Mouse (Mus musculus): Measurements from ENCODE around the gene Yipf2. TPM values are rescaled to one million over a fixed set of nuclear protein-coding genes. Genes with fewer than 3 reads are reported as not detected.
A peak's percentile ranks its signal among the peaks of the same experiment; 100 is the strongest.
"Not testable (repeated sequence)": the region's sequence is repeated elsewhere in the genome, so short reads cannot be mapped to it uniquely, and the experiment has no call there.

Yipf2 gene
- polyA plus RNA-seq, 1 experiment from 2014 or later: 20.3 TPM

DNA sequence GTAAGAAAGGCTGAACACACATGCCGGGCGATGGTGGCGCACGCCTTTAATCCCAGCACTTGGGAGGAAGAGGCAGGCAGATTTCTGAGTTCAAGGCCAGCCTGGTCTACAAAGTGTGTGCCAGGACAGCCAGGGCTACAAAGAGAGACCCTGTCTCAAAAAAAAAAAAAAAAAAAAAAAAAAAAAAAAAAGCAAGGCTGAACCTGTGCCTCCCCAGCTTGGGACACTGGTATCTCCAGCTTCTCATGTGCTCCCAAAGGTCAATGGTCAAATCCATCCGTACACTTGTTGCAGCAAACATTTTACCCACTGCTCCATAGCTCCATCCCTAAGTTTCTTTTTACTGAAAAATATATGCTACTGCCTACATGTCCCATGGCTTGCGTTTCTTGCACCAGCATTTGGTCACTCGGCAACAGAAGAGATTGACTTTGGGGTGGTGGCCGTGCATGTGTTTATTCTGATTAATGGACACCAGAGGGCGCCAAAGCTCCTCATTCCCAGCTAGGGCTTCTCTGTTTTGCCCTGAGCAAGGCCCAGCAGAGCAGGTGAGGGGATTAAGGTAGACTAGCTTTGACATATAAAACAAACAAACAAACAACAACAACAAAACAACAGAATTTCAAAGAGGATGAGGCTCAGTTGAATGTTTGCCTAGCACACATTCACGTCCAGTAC, 9.2 kb upstream of the Yipf2 start:
- Histone ChIP-seq H3K4me1 (ENCODE audit: control insufficient read depth, insufficient read depth, low read length) (no peaks in the 10 kb centered on the region), H3K4me2 (ENCODE audit: low read depth, low read length) (no peak overlapping the region), H3K4me3 (ENCODE audit: low read depth, low read length) (no peak overlapping the region), H3K36me3 (ENCODE audit: control insufficient read depth, insufficient read depth, low read length) (no peaks in the 10 kb centered on the region; the same call in 1 of the 2 replicates), H3K9ac (replicated peaks; ENCODE audit: low read depth, low read length) (no peak overlapping the region), H3K27me3 (ENCODE audit: control insufficient read depth, insufficient read depth, low read length) (no peaks in the 10 kb centered on the region), H3K9me3 (ENCODE audit: control insufficient read depth, low read length) (no peaks in the 10 kb centered on the region), H3K27ac (ENCODE audit: low read depth, low read length) (no peak overlapping the region)
- WGBS: 50% methylated on average over 10 of the region's 10 CpGs
- ATAC-seq (ENCODE audit: low read depth): peak; percentile 74

DNA sequence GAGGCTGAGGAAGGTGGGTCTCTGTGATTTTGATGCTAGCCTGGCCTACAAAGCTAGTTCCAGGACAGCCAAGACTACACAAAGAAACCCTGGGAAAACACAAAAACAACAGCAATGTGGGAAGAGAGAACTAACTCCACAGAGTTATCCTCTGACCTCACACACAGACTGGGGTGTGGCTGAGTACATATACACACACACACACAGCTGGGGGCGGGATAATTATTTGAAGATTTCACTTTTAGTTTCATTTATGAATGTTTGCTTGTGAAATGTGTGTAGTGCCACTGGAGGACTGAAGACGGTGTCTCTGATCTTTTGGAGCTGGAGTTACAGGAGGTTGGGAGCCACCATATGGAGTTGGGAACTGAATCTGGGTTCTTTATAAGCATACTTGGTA, 8.4 kb upstream of the Yipf2 start:
- Histone ChIP-seq H3K36me3 (ENCODE audit: control insufficient read depth, insufficient read depth, low read length) (no peaks in the 10 kb centered on the region; the same call in none of the 2 replicates), H3K9me3 (ENCODE audit: control insufficient read depth, low read length) (no peaks in the 10 kb centered on the region), H3K4me2 (ENCODE audit: low read depth, low read length) (no peak overlapping the region), H3K4me1 (ENCODE audit: control insufficient read depth, insufficient read depth, low read length) (no peaks in the 10 kb centered on the region), H3K9ac (replicated peaks; ENCODE audit: low read depth, low read length) (no peak overlapping the region), H3K27me3 (ENCODE audit: control insufficient read depth, insufficient read depth, low read length) (no peaks in the 10 kb centered on the region), H3K27ac (ENCODE audit: low read depth, low read length) (no peak overlapping the region), H3K4me3 (ENCODE audit: low read depth, low read length) (no peak overlapping the region)
- no peak for ATAC-seq (ENCODE audit: low read depth)
- 94% methylated on average over 2 of the region's 2 CpGs for WGBS

DNA sequence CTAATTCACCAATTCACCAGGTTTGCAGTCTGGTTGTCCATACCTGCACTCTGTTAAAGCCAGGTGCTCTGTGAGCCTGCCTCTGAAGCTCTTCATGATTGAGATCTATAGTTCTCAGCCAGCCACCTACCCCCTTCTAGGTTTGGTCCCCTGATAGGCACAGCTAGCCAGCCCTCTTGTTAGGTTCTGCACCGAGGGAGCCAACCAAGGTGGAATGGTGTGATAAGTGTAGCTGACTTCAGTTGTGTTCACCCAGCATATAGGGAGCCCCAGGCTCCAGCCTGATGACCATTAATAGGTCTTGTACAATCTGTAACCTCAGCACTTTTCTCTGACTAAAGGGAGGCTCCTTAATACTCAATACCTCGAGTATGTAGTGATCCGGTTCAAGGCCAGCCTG, 7.6 kb upstream of the Yipf2 start:
- H3K27me3 ChIP-seq (ENCODE audit: control insufficient read depth, insufficient read depth, low read length): no peaks in the 10 kb centered on the region
- H3K9ac ChIP-seq (replicated peaks; ENCODE audit: low read depth, low read length): no peak overlapping the region
- H3K4me3 ChIP-seq (ENCODE audit: low read depth, low read length): no peak overlapping the region
- no peaks in the 10 kb centered on the region; the same call in 1 of the 2 replicates for H3K4me1 ChIP-seq (ENCODE audit: control insufficient read depth, insufficient read depth, low read length)
- no peak overlapping the region for H3K4me2 ChIP-seq (ENCODE audit: low read depth, low read length)
- no peaks in the 10 kb centered on the region for H3K9me3 ChIP-seq (ENCODE audit: control insufficient read depth, low read length)
- H3K36me3 ChIP-seq (ENCODE audit: control insufficient read depth, insufficient read depth, low read length): no peaks in the 10 kb centered on the region; the same call in none of the 2 replicates
- ATAC-seq (ENCODE audit: low read depth): no peak
- WGBS: 80% methylated on average over 3 of the region's 3 CpGs
- H3K27ac ChIP-seq (ENCODE audit: low read depth, low read length): no peak overlapping the region

DNA sequence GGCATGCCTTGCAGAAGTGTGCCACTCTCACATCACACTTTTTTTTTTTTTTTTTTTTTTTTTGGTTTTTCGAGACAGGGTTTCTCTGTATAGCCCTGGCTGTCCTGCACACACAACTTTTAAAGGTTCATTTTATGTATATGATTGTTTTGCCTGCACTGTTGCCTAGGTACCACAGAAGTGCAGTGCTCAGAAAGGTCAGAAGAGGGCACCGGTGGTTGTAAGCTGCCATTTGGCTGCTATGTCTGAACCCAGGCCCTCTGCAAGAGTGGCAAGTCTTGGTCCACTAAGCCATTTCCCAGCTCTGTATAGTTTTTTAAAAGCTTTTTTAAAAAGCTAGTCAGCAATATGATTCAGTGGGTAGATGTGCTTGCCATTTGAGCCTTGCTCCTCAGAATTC, 5.6 kb upstream of the Yipf2 start:
- peaks cover 15% of the 10 kb centered on the region for H3K4me1 ChIP-seq (ENCODE audit: control insufficient read depth, insufficient read depth, low read length)
- no peak overlapping the region for H3K27ac ChIP-seq (ENCODE audit: low read depth, low read length)
- H3K9me3 ChIP-seq (ENCODE audit: control insufficient read depth, low read length): no peaks in the 10 kb centered on the region
- H3K36me3 ChIP-seq (ENCODE audit: control insufficient read depth, insufficient read depth, low read length): peaks cover 4% of the 10 kb centered on the region
- peaks cover under 1% of the 10 kb centered on the region; the same call in 1 of the 2 replicates for H3K27me3 ChIP-seq (ENCODE audit: control insufficient read depth, insufficient read depth, low read length)
- no peak overlapping the region for H3K9ac ChIP-seq (replicated peaks; ENCODE audit: low read depth, low read length)
- H3K4me3 ChIP-seq (ENCODE audit: low read depth, low read length): no peak overlapping the region
- ATAC-seq (ENCODE audit: low read depth): no peak
- WGBS: 33% methylated on average over 2 of the region's 2 CpGs
- no peak overlapping the region for H3K4me2 ChIP-seq (ENCODE audit: low read depth, low read length)

DNA sequence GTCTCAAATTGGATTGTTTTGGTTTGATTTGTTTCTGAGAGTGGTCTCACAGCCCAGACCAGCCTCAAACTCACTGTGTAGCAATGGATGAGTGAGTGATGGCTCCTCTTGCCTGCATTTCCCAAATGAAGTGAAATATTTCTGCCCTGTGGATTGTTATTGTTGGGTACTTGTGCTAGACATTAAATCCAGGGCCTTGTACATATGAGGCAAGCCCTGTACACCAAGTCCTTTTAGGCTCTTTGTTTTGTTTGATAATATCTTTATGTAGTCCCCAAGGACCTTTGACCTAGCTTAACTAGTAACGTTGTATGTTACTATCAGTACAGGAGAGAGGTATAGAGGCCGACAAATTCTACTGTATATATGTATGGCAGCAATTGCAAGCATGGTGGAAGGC, 2.2 kb upstream of the Yipf2 start:
- 93% methylated on average over 2 of the region's 2 CpGs for WGBS
- H3K4me2 ChIP-seq (ENCODE audit: low read depth, low read length): peak overlapping the region; percentile 15; the same call in 1 of the 2 replicates
- H3K27me3 ChIP-seq (ENCODE audit: control insufficient read depth, insufficient read depth, low read length): peaks cover 3% of the 10 kb centered on the region; the same call in 1 of the 2 replicates
- H3K4me1 ChIP-seq (ENCODE audit: control insufficient read depth, insufficient read depth, low read length): peaks cover 23% of the 10 kb centered on the region
- H3K27ac ChIP-seq (ENCODE audit: low read depth, low read length): no peak overlapping the region
- H3K9ac ChIP-seq (replicated peaks; ENCODE audit: low read depth, low read length): no peak overlapping the region
- no peaks in the 10 kb centered on the region for H3K9me3 ChIP-seq (ENCODE audit: control insufficient read depth, low read length)
- H3K4me3 ChIP-seq (ENCODE audit: low read depth, low read length): no peak overlapping the region
- ATAC-seq (ENCODE audit: low read depth): no peak
- peaks cover 16% of the 10 kb centered on the region for H3K36me3 ChIP-seq (ENCODE audit: control insufficient read depth, insufficient read depth, low read length)

DNA sequence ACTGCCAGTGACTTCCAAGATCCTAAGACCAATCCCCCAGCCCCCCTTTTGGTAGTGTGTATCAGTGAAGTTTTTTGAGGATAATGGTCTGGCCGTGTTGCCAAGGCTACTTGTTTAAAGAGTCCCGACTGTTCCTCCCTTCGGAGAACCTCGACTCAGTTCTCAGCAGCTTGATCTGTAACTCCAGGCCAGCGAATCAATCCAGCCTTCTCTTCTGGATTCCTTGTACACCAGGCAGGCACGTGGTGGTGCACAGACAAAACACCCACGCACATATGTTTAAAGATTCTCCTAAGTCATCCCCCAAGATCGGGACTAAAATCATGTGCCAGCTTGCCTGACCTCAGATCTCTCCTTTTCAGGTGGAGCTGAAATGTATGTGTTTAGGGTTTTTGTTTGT, 1.7 kb upstream of the Yipf2 start:
- 90% methylated on average over 8 of the region's 8 CpGs for WGBS
- ATAC-seq (ENCODE audit: low read depth): not testable (repeated sequence)
- peaks cover 23% of the 10 kb centered on the region for H3K4me1 ChIP-seq (ENCODE audit: control insufficient read depth, insufficient read depth, low read length)

DNA sequence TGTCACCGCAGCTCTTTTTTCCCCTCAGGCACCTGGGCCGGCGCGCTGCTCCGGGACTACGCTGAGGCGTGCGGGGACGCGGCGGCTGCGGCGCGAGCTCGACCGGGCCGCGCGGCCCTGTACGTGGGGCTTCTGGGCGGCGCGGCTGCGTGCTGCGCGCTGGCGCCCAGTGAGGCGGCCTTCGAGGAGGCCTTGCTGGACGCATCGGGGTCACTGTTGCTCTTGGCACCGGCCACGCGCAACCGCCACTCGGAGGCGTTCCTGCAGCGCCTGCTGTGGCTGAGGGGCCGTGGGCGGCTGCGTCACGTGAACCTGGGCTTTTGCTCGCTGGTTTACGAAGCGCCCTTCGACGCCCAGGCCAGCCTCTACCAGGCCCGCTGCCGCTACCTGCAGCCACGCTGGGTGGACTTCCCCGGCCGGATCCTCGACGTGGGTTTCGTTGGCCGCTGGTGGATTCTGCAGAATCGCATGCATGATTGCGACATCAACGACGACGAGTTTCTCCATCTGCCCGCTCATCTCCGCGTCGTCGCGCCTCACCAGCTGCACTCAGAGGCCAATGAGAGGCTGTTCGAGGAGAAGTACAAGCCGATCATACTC, 594 bp upstream of the Yipf2 start:
- no peaks in the 10 kb centered on the region for H3K9me3 ChIP-seq (ENCODE audit: control insufficient read depth, low read length)
- peaks cover 32% of the 10 kb centered on the region for H3K36me3 ChIP-seq (ENCODE audit: control insufficient read depth, insufficient read depth, low read length)
- peak; percentile 59 for ATAC-seq (ENCODE audit: low read depth)
- WGBS: 1% methylated on average over 69 of the region's 69 CpGs
- peak overlapping the region; percentile 96 for H3K4me3 ChIP-seq (ENCODE audit: low read depth, low read length)
- peak overlapping the region; percentile 85 for H3K9ac ChIP-seq (replicated peaks; ENCODE audit: low read depth, low read length)
- H3K27ac ChIP-seq (ENCODE audit: low read depth, low read length): peak overlapping the region; percentile 92
- H3K4me2 ChIP-seq (ENCODE audit: low read depth, low read length): peak overlapping the region; percentile 87
- peaks cover 23% of the 10 kb centered on the region for H3K4me1 ChIP-seq (ENCODE audit: control insufficient read depth, insufficient read depth, low read length)
- H3K27me3 ChIP-seq (ENCODE audit: control insufficient read depth, insufficient read depth, low read length): peaks cover 3% of the 10 kb centered on the region; the same call in 1 of the 2 replicates

More for the DNA sequence above, 1.7 kb upstream of the Yipf2 start:
- peaks cover 21% of the 10 kb centered on the region for H3K36me3 ChIP-seq (ENCODE audit: control insufficient read depth, insufficient read depth, low read length)
- not testable (repeated sequence) for H3K27ac ChIP-seq (ENCODE audit: low read depth, low read length); H3K9me3 ChIP-seq (ENCODE audit: control insufficient read depth, low read length); H3K4me3 ChIP-seq (ENCODE audit: low read depth, low read length); H3K9ac ChIP-seq (replicated peaks; ENCODE audit: low read depth, low read length); H3K27me3 ChIP-seq (ENCODE audit: control insufficient read depth, insufficient read depth, low read length)
- peak overlapping the region; percentile 87 for H3K4me2 ChIP-seq (ENCODE audit: low read depth, low read length)

DNA sequence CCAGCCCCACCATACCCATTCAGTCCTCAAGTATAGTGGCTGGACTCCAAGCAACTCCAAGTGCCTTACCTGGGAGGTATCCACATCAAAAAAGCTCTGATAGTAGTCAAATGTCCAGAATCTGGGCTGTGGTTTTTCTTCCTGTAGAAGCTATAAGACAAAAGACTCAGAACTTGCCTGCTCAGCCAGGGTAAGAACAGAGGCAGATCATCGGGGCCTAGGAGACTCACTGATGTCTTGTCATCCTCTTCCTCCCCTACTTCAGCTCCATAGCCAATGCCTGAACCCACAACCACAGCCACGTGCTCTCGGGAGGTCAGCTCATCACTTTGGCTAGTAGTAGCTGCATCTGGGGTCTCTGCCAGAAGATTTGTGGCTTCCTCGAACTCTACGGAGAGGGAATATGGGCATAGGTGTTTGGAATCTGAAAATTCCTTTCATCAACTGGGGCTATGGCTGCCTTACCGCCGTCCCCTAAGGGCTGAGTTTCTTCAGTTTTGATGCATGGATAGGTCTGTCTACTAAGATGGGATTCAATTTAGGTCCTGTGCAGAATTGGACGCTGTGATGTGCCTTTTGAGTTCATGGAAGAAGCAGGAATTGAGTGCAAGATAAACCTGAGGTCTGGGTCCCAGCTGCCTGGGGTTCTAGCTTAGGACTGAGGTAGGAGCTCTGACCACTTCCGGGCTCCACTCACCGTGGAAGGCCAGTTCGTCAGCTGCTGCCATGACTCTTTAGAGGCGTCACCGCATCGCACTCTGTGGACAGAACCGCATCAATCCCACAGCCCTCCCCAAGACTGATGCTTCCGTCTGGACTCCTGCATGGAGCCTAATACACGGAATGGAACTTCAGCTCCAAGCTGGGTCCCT, 561 bp downstream of the Yipf2 start:
- Histone ChIP-seq H3K36me3 (ENCODE audit: control insufficient read depth, insufficient read depth, low read length) (peaks cover 43% of the 10 kb centered on the region), H3K4me2 (ENCODE audit: low read depth, low read length) (peak overlapping the region; percentile 87)
- WGBS: 23% methylated on average over 17 of the region's 17 CpGs

More for the DNA sequence above, 561 bp downstream of the Yipf2 start:
- Histone ChIP-seq H3K27me3 (ENCODE audit: control insufficient read depth, insufficient read depth, low read length) (peaks cover 3% of the 10 kb centered on the region; the same call in 1 of the 2 replicates), H3K4me1 (ENCODE audit: control insufficient read depth, insufficient read depth, low read length) (peaks cover 23% of the 10 kb centered on the region), H3K4me3 (ENCODE audit: low read depth, low read length) (peak overlapping the region; percentile 96), H3K9ac (replicated peaks; ENCODE audit: low read depth, low read length) (peak overlapping the region; percentile 85), H3K9me3 (ENCODE audit: control insufficient read depth, low read length) (no peaks in the 10 kb centered on the region), H3K27ac (ENCODE audit: low read depth, low read length) (peak overlapping the region; percentile 78)
- peak; percentile 76 for ATAC-seq (ENCODE audit: low read depth)
